Mouse (Mus musculus): ENCODE data around the gene Mief2.

DNA sequence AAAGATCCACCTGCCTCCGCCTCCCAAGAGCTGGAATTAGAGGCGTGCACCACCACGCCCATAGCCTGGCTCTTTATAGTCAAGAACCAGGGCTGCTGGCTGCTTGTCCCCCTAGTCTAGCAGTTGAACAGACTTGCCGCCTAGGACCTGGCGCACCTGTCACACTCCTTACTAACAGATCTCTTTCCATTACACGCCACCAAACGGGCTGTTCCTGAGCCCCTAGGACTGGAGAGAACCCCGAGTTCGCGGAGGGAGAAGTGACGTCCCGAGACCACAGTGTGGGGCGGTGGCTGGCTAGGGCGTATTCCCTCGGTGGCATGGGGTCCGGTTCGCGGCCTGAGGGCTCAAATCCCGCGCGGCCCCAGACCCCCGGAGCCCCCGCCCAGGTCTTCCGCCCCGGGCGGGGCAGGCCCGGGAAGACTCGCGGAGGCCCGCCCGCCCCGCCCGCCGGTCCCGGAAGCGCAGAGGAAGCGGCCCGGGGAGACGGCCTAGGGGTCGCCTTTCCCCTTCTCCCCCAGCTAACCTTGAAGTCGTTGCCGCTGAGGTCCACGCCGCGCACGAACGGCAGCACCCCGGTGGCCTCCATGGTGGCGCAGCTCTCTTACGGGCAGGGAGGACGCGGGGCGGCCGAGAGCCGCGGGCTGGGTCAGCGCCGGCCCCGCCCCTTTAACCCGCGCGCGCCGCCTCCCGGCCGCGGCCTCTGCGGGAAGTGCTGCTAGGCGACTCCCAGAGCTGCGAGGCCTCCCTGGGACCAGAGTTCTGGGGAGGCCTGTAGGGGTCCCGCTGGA is 1.4 kb upstream of the Mief2 start, which contains the start of gene Flii:
- TF ChIP-seq GATA1 (IDR thresholded peaks at IDR 0.05; ENCODE audit: borderline replicate concordance, low read length) (no peak), FLI1 (IDR thresholded peaks at IDR 0.05; ENCODE audit: low read length) (no peak)

Data from megakaryocyte, embryonic 14.5 days (primary cell).